Mouse (Mus musculus) embryonic facial prominence, embryonic 14.5 days (tissue): Measurements from ENCODE around the gene Zfp454. TPM values are rescaled to one million over a fixed set of nuclear protein-coding genes. Genes with fewer than 3 reads are reported as not detected.

Experiments
- ATAC-seq: fragments of 200-750 bp; cut with Nextera tagmentation; 2 replicates; pipeline ENCODE4 v1.8.0; 2017; ENCODE audit warnings: low read depth, moderate number of reproducible peaks, moderate TSS enrichment
- DNase-seq: peaks from one replicate; pipeline ENCODE4 v3.0.0-alpha.2; 2015; ENCODE audit warnings: low spot score
- H3K27ac ChIP-seq: fragments of 300-500 bp; sonication (generic); replicated peaks from 2 replicates; pipeline ENCODE4 v1.5.1; 2014; ENCODE audit warnings: low read depth, mild to moderate bottlenecking, low read length, moderate library complexity
- H3K27me3 ChIP-seq: fragments of 300-500 bp; sonication (generic); replicated peaks from 2 replicates; pipeline ENCODE4 v1.6.1; 2014; ENCODE audit warnings: low read length; ENCODE audit not compliant: control insufficient read depth, insufficient read depth
- H3K36me3 ChIP-seq: fragments of 300-500 bp; sonication (generic); 2 replicates; pipeline ENCODE4 v1.6.1; 2014; ENCODE audit warnings: low read length, mixed read lengths; ENCODE audit not compliant: control insufficient read depth, insufficient read depth
- H3K4me1 ChIP-seq: fragments of 300-500 bp; sonication (generic); 2 replicates; pipeline ENCODE4 v1.6.1; 2014; ENCODE audit warnings: antibody characterized with exemption, low read length; ENCODE audit not compliant: control insufficient read depth, insufficient read depth
- H3K4me2 ChIP-seq: fragments of 300-500 bp; sonication (generic); 2 replicates; pipeline ENCODE4 v1.6.1; 2014; ENCODE audit warnings: low read depth, mild to moderate bottlenecking, low read length, moderate library complexity, mixed read lengths
- H3K4me3 ChIP-seq: fragments of 300-500 bp; sonication (generic); 2 replicates; pipeline ENCODE4 v1.5.1; 2014; ENCODE audit warnings: low read depth, mild to moderate bottlenecking, low read length
- H3K9ac ChIP-seq: fragments of 300-500 bp; sonication (generic); 2 replicates; pipeline ENCODE4 v1.6.1; 2014; ENCODE audit warnings: low read depth, mild to moderate bottlenecking, low read length, moderate library complexity, mixed read lengths
- H3K9me3 ChIP-seq: fragments of 300-500 bp; sonication (generic); 2 replicates; pipeline ENCODE4 v1.6.1; 2016; ENCODE audit warnings: low read length; ENCODE audit not compliant: control insufficient read depth
- WGBS: fragments of 180-500 bp; shearing (Covaris S2); extraction: QIAGEN DNeasy Blood & Tissue Kit; methylation state at CpG from one replicate; pipeline ENCODE4 v1.1.7; 2014; 5-methylcytosine and 5-hydroxymethylcytosine counted together
- polyA plus RNA-seq: library from polyadenylated mRNA; unstranded; fragments of >200 nt; fragmentation: Nextera tagmentation; extraction: Ambion mirVana; gene quantifications from 2 replicates; pipeline ENCODE4 v1.2.1, GENCODE M21; 2014

The Zfp454 gene
- 6.8 and 8.2 TPM in 2 replicates for polyA plus RNA-seq

DNA sequence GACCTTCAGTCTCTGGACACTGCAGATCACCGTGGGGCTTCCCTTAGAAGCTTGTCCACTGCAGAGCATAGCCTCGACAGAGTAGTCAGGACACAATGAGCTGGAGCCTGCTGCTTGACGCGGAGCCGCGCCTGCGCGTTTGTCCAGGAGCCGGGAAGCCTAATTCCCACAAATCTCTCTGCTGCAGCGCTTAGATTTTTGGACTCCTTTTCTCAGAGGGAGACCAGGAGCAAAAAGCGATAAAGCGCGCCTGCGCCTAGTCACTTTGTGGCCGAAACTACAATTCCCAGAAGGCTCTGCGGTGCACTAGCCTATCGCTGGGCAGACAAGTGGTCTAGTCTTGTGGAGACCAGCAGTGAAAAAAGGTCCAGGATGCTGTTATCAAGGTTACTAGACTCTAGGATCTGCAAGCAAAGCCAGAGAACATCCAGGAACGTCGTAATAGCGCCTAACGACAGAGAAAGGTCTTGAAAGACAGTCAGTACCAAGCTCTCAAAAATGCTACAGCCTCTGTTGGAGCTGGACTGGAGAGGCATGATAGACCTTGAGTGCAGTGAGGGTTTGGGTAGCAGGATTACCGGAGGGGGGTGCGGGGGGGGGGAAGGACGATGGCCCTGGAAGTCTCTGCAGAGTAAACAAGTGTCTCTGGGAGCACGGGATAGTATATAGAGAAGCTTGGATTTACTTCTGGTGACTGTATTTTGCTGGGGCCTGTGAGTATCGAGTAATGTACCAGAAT, at the start of gene Zfp454:
TSS of gene Zfp454 (minus strand) at position 262 of the 739 bp plus-strand sequence.
- peak within 1 kb of the TSS; percentile 89 for H3K4me2 ChIP-seq
- H3K4me1 ChIP-seq = 0 out of 2 replicates have a peak, but pooled peaks cover 3% of the 10 kb centered on the region
- WGBS = 7% methylated on average over 26 of the region's 26 CpGs
- DNase-seq (peak; percentile 98), ATAC-seq (peak; percentile 97)
- H3K27me3 ChIP-seq = no peaks in the 10 kb centered on the region
- peak within 1 kb of the TSS; percentile 77 for H3K27ac ChIP-seq
- H3K4me3 ChIP-seq = peak within 1 kb of the TSS; percentile 61
- H3K36me3 ChIP-seq = peaks cover 22% of the 10 kb centered on the region
- H3K9ac ChIP-seq = peak within 1 kb of the TSS; percentile 78
- H3K9me3 ChIP-seq = no peaks in the 10 kb centered on the region

DNA sequence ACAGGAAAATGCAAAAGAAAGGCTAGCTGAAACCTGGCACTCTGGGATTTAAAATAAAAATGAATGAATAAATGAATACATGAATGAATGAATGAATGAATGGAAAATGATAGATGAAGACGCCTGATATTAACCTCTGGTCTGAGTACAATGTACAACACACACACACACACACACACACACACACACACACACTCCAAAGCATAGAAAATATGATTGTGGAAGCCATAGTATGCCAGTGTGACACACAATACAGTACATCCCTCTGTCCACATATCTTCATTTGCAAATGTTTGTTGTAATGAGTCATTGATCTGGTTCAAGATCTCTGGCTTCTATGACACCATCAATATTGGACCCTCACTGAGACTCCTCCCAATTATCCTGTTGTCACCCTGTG, 44.6 kb upstream of the Zfp454 start:
- Histone ChIP-seq H3K4me1 (no peaks in the 10 kb centered on the region; the same call in 1 of the 2 replicates), H3K27ac (no peak overlapping the region; the same call in 1 of the 2 replicates), H3K9me3 (no peaks in the 10 kb centered on the region), H3K4me3 (peak overlapping the region; percentile 61), H3K27me3 (no peaks in the 10 kb centered on the region), H3K36me3 (no peaks in the 10 kb centered on the region), H3K9ac (no peak overlapping the region), H3K4me2 (peak overlapping the region; percentile 85)
- no peak for DNase-seq
- 76% methylated on average over 1 of the region's 1 CpGs for WGBS
- no peak for ATAC-seq

DNA sequence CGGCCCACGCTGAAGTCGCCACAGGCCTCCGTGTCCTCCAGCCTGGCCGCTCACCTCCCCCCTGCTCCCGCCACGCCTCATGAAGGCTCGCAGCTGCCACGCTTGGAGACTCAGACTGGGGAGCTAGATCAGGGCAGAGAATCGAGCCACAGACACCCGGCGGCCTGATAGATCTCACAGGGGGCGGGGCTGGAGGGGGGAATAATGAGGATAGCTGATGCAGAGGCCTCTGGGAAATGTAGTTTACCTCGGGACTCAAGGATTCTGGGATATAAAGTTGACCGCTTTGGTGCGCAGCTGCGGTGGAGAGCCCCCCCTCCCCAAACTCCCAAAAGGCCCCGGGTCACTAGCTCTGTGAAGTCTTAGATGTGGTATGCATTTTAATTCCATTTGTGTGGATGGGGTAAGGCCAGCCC, 44.0 kb upstream of the Zfp454 start, which contains the start of gene Zfp354b:
TSS of gene Zfp354b (minus strand) at position 183 of the 416 bp plus-strand sequence.
- WGBS = under 1% methylated on average over 17 of the region's 18 CpGs
- no peaks in the 10 kb centered on the region for H3K9me3 ChIP-seq
- no peaks in the 10 kb centered on the region for H3K36me3 ChIP-seq
- H3K27me3 ChIP-seq = no peaks in the 10 kb centered on the region
- no peak within 1 kb of the TSS; the same call in 1 of the 2 replicates for H3K27ac ChIP-seq
- no peaks in the 10 kb centered on the region; the same call in 1 of the 2 replicates for H3K4me1 ChIP-seq
- H3K9ac ChIP-seq = peak within 1 kb of the TSS; percentile 72
- H3K4me3 ChIP-seq = peak within 1 kb of the TSS; percentile 61
- peak within 1 kb of the TSS; percentile 85 for H3K4me2 ChIP-seq
- ATAC-seq = peak; percentile 95
- DNase-seq = peak; percentile 96

DNA sequence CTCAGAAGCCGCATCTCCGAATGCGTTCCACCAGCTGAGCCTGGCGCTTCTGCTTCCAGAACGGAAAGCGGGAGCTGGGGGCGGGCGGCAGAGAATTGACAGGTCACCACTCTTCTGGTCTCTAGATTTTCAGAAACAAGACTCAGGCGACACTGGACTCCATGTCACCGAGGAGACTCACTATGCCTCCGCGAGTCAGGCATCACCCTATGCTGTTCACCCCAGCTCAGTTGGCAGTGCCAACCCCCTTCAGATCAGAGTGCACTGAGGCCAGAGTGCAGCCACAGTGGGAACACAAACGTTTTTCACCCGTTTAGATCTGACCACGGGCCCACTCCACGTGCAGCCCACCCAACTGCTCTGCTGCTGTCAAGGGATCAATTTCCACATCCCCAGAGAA, 43.6 kb upstream of the Zfp454 start:
- ATAC-seq = peak; percentile 27
- Histone ChIP-seq H3K9me3 (no peaks in the 10 kb centered on the region), H3K4me1 (no peaks in the 10 kb centered on the region; the same call in 1 of the 2 replicates), H3K4me3 (peak overlapping the region; percentile 61), H3K9ac (peak overlapping the region; percentile 72), H3K4me2 (peak overlapping the region; percentile 85), H3K27ac (no peak overlapping the region), H3K27me3 (no peaks in the 10 kb centered on the region), H3K36me3 (no peaks in the 10 kb centered on the region)
- whole genome bisulfite sequencing = under 1% methylated on average over 16 of the region's 16 CpGs
- DNase-seq = no peak

DNA sequence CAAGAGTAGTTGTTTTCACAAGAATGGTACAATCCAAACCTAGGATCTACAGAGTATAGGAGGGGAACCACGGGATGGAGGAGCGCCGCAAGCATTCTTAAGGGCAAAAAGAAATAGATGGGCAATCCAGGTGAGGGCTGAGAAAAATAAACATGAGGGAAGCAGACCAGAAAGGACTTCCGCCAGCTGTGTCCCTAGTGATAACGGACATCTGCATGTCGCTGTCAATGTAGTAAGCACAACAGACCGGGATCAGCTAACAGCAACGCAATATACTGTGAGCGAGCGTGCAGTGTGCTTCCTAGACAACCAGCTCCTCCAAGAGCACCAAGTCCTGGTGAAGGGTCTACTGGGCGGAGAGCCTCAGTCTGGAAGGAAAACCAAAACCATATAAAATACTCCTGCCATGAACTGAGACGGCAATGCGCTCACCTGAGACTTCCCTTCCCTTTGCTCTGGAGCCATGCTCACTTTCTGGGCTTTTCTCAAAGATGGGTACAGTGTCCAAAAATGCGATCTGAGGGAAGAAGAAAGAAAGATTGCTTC, 43.1 kb upstream of the Zfp454 start:
- peak; percentile 4 for DNase-seq
- no peak for ATAC-seq
- Histone ChIP-seq H3K36me3 (no peaks in the 10 kb centered on the region), H3K9me3 (no peaks in the 10 kb centered on the region), H3K27me3 (no peaks in the 10 kb centered on the region), H3K4me3 (peak overlapping the region; percentile 61), H3K4me2 (peak overlapping the region; percentile 85), H3K9ac (peak overlapping the region; percentile 72), H3K4me1 (no peaks in the 10 kb centered on the region; the same call in 1 of the 2 replicates), H3K27ac (no peak overlapping the region)
- 27% methylated on average over 14 of the region's 14 CpGs for WGBS

DNA sequence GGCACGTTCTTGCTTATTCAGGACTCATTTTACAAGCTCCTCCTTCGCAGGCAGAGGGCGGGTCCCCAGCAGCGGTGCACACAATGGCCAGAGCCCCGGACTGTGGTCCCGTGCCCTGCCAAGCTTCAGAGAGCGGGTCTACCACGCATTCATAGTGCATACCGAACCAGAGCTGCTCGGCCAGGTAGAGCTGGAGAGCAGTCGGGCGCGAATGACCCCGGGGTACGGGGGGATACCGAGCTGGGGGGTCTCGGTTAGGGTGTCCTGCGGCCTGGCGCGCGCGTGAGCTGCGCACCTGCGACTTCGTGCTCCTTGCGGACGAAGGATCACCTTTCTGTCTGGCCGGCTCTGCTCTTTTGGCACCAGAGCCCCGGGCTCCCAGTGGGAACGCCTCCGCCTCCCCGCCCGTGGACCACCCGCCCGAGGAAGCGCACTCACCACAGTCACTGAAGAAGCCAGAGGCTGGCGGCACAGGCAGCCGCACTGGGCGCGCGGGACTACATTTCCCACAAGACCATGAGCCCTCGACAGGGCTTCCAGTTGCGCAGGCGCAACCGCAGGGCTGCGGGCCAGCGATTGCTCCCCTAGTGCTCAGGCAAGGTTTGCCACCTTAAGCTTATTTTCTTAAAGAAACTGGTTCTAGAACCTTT, 28.3 kb upstream of the Zfp454 start, which contains the start of gene Zfp2:
TSS of gene Zfp2 (minus strand) at position 495 of the 650 bp plus-strand sequence.
- H3K27me3 ChIP-seq = no peaks in the 10 kb centered on the region
- DNase-seq (peak; percentile 97), ATAC-seq (peak; percentile 97)
- H3K4me2 ChIP-seq = peak within 1 kb of the TSS; percentile 56
- peak within 1 kb of the TSS; percentile 75; the same call in 1 of the 2 replicates for H3K27ac ChIP-seq
- H3K4me3 ChIP-seq = peak within 1 kb of the TSS; percentile 90
- peaks cover 20% of the 10 kb centered on the region for H3K9me3 ChIP-seq
- WGBS = under 1% methylated on average over 37 of the region's 47 CpGs
- H3K4me1 ChIP-seq = no peaks in the 10 kb centered on the region
- H3K9ac ChIP-seq = peak within 1 kb of the TSS; percentile 92
- peaks cover 29% of the 10 kb centered on the region for H3K36me3 ChIP-seq

DNA sequence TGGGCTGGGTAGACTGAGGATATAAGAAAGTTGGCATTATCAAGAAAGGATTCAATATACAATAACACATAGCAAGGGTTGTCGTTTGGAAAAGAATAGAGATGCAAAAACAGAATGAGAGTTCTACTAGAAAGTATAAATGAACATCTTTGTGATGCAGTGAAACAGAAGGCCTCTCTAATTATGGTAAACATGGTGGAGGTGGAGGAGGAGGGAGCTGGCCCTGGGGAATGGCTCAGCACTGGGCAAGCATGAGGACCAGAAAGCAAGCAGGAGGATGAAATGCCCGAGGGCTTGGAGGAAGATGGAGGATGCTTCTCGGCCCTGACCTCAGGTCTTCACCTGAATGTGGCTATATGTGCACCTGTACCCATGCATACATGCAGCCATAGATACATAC, 27.0 kb upstream of the Zfp454 start:
- no peak overlapping the region for H3K4me2 ChIP-seq
- H3K4me3 ChIP-seq = no peak overlapping the region
- DNase-seq (no peak), ATAC-seq (no peak)
- H3K4me1 ChIP-seq = no peaks in the 10 kb centered on the region
- no peak overlapping the region for H3K9ac ChIP-seq
- H3K27ac ChIP-seq = no peak overlapping the region
- no peaks in the 10 kb centered on the region for H3K27me3 ChIP-seq
- H3K36me3 ChIP-seq = peaks cover 42% of the 10 kb centered on the region
- H3K9me3 ChIP-seq = peaks cover 23% of the 10 kb centered on the region
- WGBS = 95% methylated on average over 3 of the region's 3 CpGs

DNA sequence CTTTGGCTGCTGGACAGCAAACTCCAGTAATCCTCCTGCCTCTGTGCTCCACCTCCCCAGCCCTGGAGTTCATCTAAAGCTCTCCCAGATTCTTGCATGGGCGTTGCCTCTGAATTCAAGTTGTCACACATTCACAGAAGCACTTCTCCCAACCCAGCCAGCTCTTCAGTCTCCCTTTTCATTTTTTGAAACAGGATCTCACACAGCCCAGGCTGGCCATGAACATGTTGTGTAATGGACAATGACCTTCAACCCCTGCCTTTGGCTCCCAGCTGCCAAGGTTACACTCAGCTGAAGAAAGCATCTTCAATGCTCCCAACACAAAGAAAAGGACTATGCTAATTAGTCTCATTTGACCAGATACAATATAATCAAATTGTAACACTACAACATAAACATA, 25.9 kb upstream of the Zfp454 start:
- DNase-seq = no peak
- Histone ChIP-seq H3K9ac (no peak overlapping the region), H3K4me2 (no peak overlapping the region), H3K27ac (no peak overlapping the region), H3K4me1 (no peaks in the 10 kb centered on the region), H3K27me3 (no peaks in the 10 kb centered on the region), H3K9me3 (peaks cover 23% of the 10 kb centered on the region), H3K4me3 (no peak overlapping the region), H3K36me3 (peaks cover 53% of the 10 kb centered on the region)
- 86% methylated on average over 1 of the region's 1 CpGs for WGBS
- no peak for ATAC-seq
